Mouse (Mus musculus) limb, embryonic 13.5 days (tissue): ENCODE results near the gene Ptbp1. TPM values are rescaled to one million over a fixed set of nuclear protein-coding genes. Genes with fewer than 3 reads are reported as not detected.

ENCODE experiments used
- ATAC-seq: fragments of 200-750 bp; cut with Nextera tagmentation; 2 replicates; pipeline ENCODE4 v1.8.0; 2017; ENCODE audit warnings: low read depth, moderate number of reproducible peaks, moderate TSS enrichment; ENCODE audit not compliant: low FRiP score
- H3K27ac ChIP-seq: fragments of 300-500 bp; sonication (generic); 2 replicates; pipeline ENCODE4 v1.5.1; 2015; ENCODE audit warnings: inconsistent platforms, mild to moderate bottlenecking, moderate library complexity
- H3K27me3 ChIP-seq: fragments of 300-500 bp; sonication (generic); 2 replicates; pipeline ENCODE4 v1.6.1; 2015; ENCODE audit warnings: mild to moderate bottlenecking, inconsistent platforms
- H3K36me3 ChIP-seq: fragments of 300-500 bp; sonication (generic); 2 replicates; pipeline ENCODE4 v1.6.1; 2015; ENCODE audit warnings: inconsistent platforms, mild to moderate bottlenecking, moderate library complexity
- H3K4me1 ChIP-seq: fragments of 300-500 bp; sonication (generic); 2 replicates; pipeline ENCODE4 v1.6.1; 2015; ENCODE audit warnings: inconsistent platforms
- H3K4me2 ChIP-seq: fragments of 300-500 bp; sonication (generic); replicated peaks from 2 replicates; pipeline ENCODE4 v1.6.1; 2015; ENCODE audit warnings: inconsistent platforms, mild to moderate bottlenecking, moderate library complexity
- H3K4me3 ChIP-seq: fragments of 300-500 bp; sonication (generic); 2 replicates; pipeline ENCODE4 v1.5.1; 2015; ENCODE audit warnings: moderate library complexity, mild to moderate bottlenecking, inconsistent platforms
- H3K9ac ChIP-seq: fragments of 300-500 bp; sonication (generic); 2 replicates; pipeline ENCODE4 v1.6.1; 2015; ENCODE audit warnings: mild to moderate bottlenecking, inconsistent platforms
- H3K9me3 ChIP-seq: fragments of 300-500 bp; sonication (generic); 2 replicates; pipeline ENCODE4 v1.6.1; 2016; ENCODE audit warnings: inconsistent platforms
- WGBS: fragments of 180-500 bp; shearing (Covaris S2); methylation state at CpG from one replicate; pipeline ENCODE4 v1.1.7; 2015; 5-methylcytosine and 5-hydroxymethylcytosine counted together
- microRNA-seq: library from miRNA; unstranded; fragments of <30 nt; microRNA quantifications from one replicate; pipeline ENCODE4, GENCODE M21; 2016
- polyA plus RNA-seq: library from polyadenylated mRNA; unstranded; fragments of >200 nt; fragmentation: Nextera tagmentation; extraction: Ambion mirVana; gene quantifications from 2 replicates; pipeline ENCODE4 v1.2.1, GENCODE M21; 2015

Gene Ptbp1
- polyA plus RNA-seq, 1 experiment from 2014 or later: 366 TPM

DNA sequence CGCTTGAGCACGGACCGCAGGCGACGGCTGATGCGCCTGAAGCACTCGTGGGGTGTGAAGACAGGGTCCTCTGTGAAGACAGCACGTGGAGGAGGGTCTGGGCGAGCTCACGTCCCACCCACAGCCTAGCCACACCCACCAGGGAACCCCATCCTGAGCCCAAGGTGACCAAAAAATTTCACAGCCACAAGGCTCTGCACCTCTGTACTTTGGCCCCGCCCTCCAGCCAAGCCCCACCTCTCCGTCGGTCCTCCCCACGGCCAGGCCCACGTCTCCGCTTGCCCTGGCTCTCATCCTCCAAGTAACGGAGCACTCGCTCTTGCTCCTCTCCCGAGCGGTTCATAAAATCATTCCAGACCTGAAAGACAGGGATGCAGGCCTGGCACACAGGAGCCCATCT, 58.2 kb downstream of the Ptbp1 start:
- H3K4me2 ChIP-seq: no peak overlapping the region
- H3K9me3 ChIP-seq: no peaks in the 10 kb centered on the region
- peaks cover 33% of the 10 kb centered on the region for H3K36me3 ChIP-seq
- H3K27me3 ChIP-seq: peaks cover 3% of the 10 kb centered on the region
- no peak overlapping the region for H3K4me3 ChIP-seq
- no peak overlapping the region for H3K27ac ChIP-seq
- peaks cover 38% of the 10 kb centered on the region for H3K4me1 ChIP-seq
- WGBS: 60% methylated on average over 20 of the region's 20 CpGs
- no peak for ATAC-seq
- 0 out of 2 replicates have a peak overlapping the region, but pooled peaks have one; percentile 45 for H3K9ac ChIP-seq

Small RNA genes within 50 kb of the gene (microRNA-seq; reads per million reads assigned to microRNA genes)
- 0.52 reads per million for gene Mir6910

Other genes starting within 250 kb of the Ptbp1 start
- gene C2cd4c, start 240.4 kb upstream of the Ptbp1 start, polyA plus RNA-seq: 0.03 and 0.05 TPM in 2 replicates
- 11.3 and 11.9 TPM in 2 replicates for gene Shc2, start 216.5 kb upstream of the Ptbp1 start, polyA plus RNA-seq
- gene Odf3l2, start 208.7 kb upstream of the Ptbp1 start, polyA plus RNA-seq: not detected in 2 replicates
- gene Madcam1, start 189.9 kb upstream of the Ptbp1 start, polyA plus RNA-seq: 7.0 and 8.2 TPM in 2 replicates
- gene Tpgs1, start 185.1 kb upstream of the Ptbp1 start, polyA plus RNA-seq: 62.0 and 65.9 TPM in 2 replicates
- 116 and 123 TPM in 2 replicates for gene Cdc34, start 172.2 kb upstream of the Ptbp1 start, polyA plus RNA-seq
- 0.83 and 0.92 TPM in 2 replicates for gene Gzmm, start 165.4 kb upstream of the Ptbp1 start, polyA plus RNA-seq
- gene Bsg, start 149.9 kb upstream of the Ptbp1 start, polyA plus RNA-seq: 761 and 775 TPM in 2 replicates
- gene Hcn2, start 137.8 kb upstream of the Ptbp1 start, polyA plus RNA-seq: not detected in 2 replicates
- gene Polrmt, start 107.8 kb upstream of the Ptbp1 start, polyA plus RNA-seq: 49.4 and 54.9 TPM in 2 replicates
- gene Fgf22, start 99.4 kb upstream of the Ptbp1 start, polyA plus RNA-seq: 0.34 and 0.47 TPM in 2 replicates
- 93.0 and 95.4 TPM in 2 replicates for gene Rnf126, start 87.5 kb upstream of the Ptbp1 start, polyA plus RNA-seq
- gene Fstl3, start 77.2 kb upstream of the Ptbp1 start, polyA plus RNA-seq: 7.0 and 7.8 TPM in 2 replicates
- 0.11 TPM in 1 of 2 replicates, not detected in the other for gene Prss57, start 63.5 kb upstream of the Ptbp1 start, polyA plus RNA-seq
- 101 TPM in 2 replicates for gene Palm, start 60.9 kb upstream of the Ptbp1 start, polyA plus RNA-seq
- 0.90 and 1.4 TPM in 2 replicates for gene Misp, start 33.4 kb upstream of the Ptbp1 start, polyA plus RNA-seq
- gene Prtn3, start 20.0 kb downstream of the Ptbp1 start, polyA plus RNA-seq: 11.1 and 11.3 TPM in 2 replicates
- 138 and 142 TPM in 2 replicates for gene Plppr3, start 20.2 kb downstream of the Ptbp1 start, polyA plus RNA-seq
- gene Elane, start 31.8 kb downstream of the Ptbp1 start, polyA plus RNA-seq: 0.29 and 0.86 TPM in 2 replicates
- gene Cfd, start 36.4 kb downstream of the Ptbp1 start, polyA plus RNA-seq: not detected in 2 replicates
- gene Med16, start 54.5 kb downstream of the Ptbp1 start, polyA plus RNA-seq: 44.9 and 46.8 TPM in 2 replicates
- 20.3 TPM in 1 of 2 replicates, not detected in the other for gene Gm26602, start 56.4 kb downstream of the Ptbp1 start, polyA plus RNA-seq
- gene Kiss1r, start 62.5 kb downstream of the Ptbp1 start, polyA plus RNA-seq: 0.94 and 1.0 TPM in 2 replicates
- gene R3hdm4, start 66.8 kb downstream of the Ptbp1 start, polyA plus RNA-seq: 186 and 188 TPM in 2 replicates
- 5.5 and 6.2 TPM in 2 replicates for gene Arid3a, start 72.6 kb downstream of the Ptbp1 start, polyA plus RNA-seq
- 105 and 106 TPM in 2 replicates for gene Wdr18, start 105.7 kb downstream of the Ptbp1 start, polyA plus RNA-seq
- 0.41 and 0.73 TPM in 2 replicates for gene Grin3b, start 116.3 kb downstream of the Ptbp1 start, polyA plus RNA-seq
- 16.0 and 19.5 TPM in 2 replicates for gene Tmem259, start 129.9 kb downstream of the Ptbp1 start, polyA plus RNA-seq
- 287 and 299 TPM in 2 replicates for gene Cnn2, start 134.2 kb downstream of the Ptbp1 start, polyA plus RNA-seq
- gene Abca7, start 142.1 kb downstream of the Ptbp1 start, polyA plus RNA-seq: 1.8 and 1.9 TPM in 2 replicates
- 7.3 and 7.6 TPM in 2 replicates for gene Arhgap45, start 162.2 kb downstream of the Ptbp1 start, polyA plus RNA-seq
- gene Polr2e, start 185.4 kb downstream of the Ptbp1 start, polyA plus RNA-seq: 244 and 254 TPM in 2 replicates
- 462 and 477 TPM in 2 replicates for gene Gpx4, start 192.7 kb downstream of the Ptbp1 start, polyA plus RNA-seq